Mouse (Mus musculus): Measurements from ENCODE around the gene Cbl. TPM values are rescaled to one million over a fixed set of nuclear protein-coding genes. Genes with fewer than 3 reads are reported as not detected.
A peak's percentile ranks its signal among the peaks of the same experiment; 100 is the strongest.

The Cbl gene
- polyA plus RNA-seq (2012; ENCODE audit: insufficient read depth, insufficient read length, missing spikeins), result 10.8 and 11.6 TPM in 2 replicates

- peak within 1 kb of the TSS; percentile 79 for H3K4me3 ChIP-seq (ENCODE audit: insufficient read depth, low read depth, low read length)
- peaks cover 6% of the 10 kb centered on the region for H3K4me1 ChIP-seq (ENCODE audit: control insufficient read depth, insufficient read depth, insufficient read length, low read length)
- H3K27ac ChIP-seq (replicated peaks; ENCODE audit: low read depth, low read length), result peak within 1 kb of the TSS; percentile 61
Measured at GRCm38 (mm10) chr9:44233802-44234478, at the start of gene Cbl. Gene Cbl, minus strand, starts transcription at chr9:44234049.

DNA sequence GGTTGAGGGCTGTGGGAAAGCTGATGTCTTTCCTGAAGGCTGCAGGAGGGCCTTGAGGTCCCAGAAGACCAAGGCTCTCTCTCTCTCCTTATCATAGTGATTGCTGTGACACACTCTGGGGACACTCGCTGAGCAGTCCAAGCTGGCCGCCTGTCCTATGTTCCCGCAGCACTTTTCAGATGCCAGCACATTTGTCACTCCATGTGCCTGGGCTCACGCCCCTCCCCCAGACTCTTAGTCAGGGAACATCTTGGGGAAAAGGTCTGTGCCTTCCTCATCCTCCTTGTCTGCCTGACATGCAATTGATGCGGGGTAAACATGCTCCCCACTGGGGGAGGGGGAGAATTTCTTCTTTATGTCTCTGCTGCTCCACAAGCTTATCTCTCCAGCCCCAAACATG, 49.3 kb upstream of the Cbl start:
- H3K4me3 ChIP-seq (ENCODE audit: insufficient read depth, low read depth, low read length), result no peak overlapping the region
- no peak overlapping the region for H3K27ac ChIP-seq (replicated peaks; ENCODE audit: low read depth, low read length)
- H3K4me1 ChIP-seq (ENCODE audit: control insufficient read depth, insufficient read depth, insufficient read length, low read length), result peaks cover 4% of the 10 kb centered on the region; the same call in 1 of the 2 replicates

GRCm38 (mm10) chr9:44269973-44270372, 36.1 kb upstream of the Cbl start:
- no peak overlapping the region for H3K4me3 ChIP-seq (ENCODE audit: insufficient read depth, low read depth, low read length)
- peaks cover 8% of the 10 kb centered on the region; the same call in 1 of the 2 replicates for H3K4me1 ChIP-seq (ENCODE audit: control insufficient read depth, insufficient read depth, insufficient read length, low read length)
- H3K27ac ChIP-seq (replicated peaks; ENCODE audit: low read depth, low read length), result no peak overlapping the region

DNA sequence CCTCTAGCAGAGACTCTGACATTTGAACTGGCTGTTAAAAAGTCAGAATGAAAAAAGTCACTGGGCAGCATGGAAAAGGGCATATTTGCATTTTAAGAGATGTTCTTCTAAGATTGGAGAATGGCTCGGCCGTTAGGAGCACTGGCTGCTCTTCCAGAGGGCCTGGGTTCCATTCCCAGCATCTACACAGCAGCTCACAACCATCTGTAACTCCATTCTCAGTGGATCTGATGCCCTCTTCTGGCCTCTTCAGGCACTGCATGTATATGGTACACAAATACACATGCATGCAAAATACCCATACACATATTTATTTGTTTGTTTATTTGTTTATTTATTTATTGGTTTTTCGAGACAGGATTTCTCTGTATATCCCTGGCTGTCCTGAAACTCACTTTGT, 35.2 kb upstream of the Cbl start:
- Histone ChIP-seq H3K27ac (replicated peaks; ENCODE audit: low read depth, low read length) (no peak overlapping the region), H3K4me1 (ENCODE audit: control insufficient read depth, insufficient read depth, insufficient read length, low read length) (peaks cover 8% of the 10 kb centered on the region; the same call in 1 of the 2 replicates), H3K4me3 (ENCODE audit: insufficient read depth, low read depth, low read length) (no peak overlapping the region)

DNA sequence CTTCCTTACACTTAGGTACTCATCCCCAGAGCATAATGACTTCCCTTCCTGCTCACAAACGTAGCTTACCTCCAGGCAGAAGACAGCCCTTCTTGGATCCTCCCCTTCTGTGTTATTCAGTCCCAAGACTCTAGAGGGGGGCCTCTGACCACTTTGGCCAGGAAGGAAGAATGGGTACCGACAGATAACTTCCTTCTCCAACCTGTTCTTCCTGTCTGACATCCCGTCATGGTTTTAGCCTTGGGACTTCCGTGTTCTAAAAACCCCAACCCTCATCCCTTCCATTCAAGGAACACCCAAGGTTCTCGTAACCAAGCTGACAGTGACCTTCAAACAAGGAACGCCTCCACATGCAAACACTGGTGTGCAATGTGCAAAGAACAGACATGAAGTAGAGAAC, 34.6 kb upstream of the Cbl start, which contains the start of gene Nlrx1:
Nlrx1 (minus strand) TSS at position 168 of the 400 bp plus-strand sequence.
- H3K4me1 ChIP-seq (ENCODE audit: control insufficient read depth, insufficient read depth, insufficient read length, low read length), result peaks cover 8% of the 10 kb centered on the region; the same call in 1 of the 2 replicates
- H3K27ac ChIP-seq (replicated peaks; ENCODE audit: low read depth, low read length), result peak within 1 kb of the TSS; percentile 51
- H3K4me3 ChIP-seq (ENCODE audit: insufficient read depth, low read depth, low read length), result peak within 1 kb of the TSS; percentile 83

DNA sequence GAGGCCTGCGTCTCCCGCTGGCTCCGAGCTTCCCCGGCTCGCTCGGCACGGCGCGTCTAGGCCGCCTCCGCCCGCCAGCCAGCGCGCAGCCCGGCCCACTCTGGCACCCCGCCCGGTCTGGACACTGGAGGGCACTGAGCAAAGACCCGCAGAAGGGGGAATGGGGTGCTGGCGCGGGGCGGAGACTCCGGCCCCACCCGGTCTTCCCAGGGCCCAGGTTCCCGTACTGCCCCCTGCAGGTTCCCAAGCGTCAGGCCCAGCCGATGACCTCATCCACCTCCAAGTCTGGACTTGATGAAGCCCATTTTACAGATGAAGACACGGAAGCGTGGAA, 34.1 kb upstream of the Cbl start:
- H3K4me1 ChIP-seq (ENCODE audit: control insufficient read depth, insufficient read depth, insufficient read length, low read length), result peaks cover 8% of the 10 kb centered on the region; the same call in 1 of the 2 replicates
- peak overlapping the region; percentile 83 for H3K4me3 ChIP-seq (ENCODE audit: insufficient read depth, low read depth, low read length)
- H3K27ac ChIP-seq (replicated peaks; ENCODE audit: low read depth, low read length), result peak overlapping the region; percentile 51

DNA sequence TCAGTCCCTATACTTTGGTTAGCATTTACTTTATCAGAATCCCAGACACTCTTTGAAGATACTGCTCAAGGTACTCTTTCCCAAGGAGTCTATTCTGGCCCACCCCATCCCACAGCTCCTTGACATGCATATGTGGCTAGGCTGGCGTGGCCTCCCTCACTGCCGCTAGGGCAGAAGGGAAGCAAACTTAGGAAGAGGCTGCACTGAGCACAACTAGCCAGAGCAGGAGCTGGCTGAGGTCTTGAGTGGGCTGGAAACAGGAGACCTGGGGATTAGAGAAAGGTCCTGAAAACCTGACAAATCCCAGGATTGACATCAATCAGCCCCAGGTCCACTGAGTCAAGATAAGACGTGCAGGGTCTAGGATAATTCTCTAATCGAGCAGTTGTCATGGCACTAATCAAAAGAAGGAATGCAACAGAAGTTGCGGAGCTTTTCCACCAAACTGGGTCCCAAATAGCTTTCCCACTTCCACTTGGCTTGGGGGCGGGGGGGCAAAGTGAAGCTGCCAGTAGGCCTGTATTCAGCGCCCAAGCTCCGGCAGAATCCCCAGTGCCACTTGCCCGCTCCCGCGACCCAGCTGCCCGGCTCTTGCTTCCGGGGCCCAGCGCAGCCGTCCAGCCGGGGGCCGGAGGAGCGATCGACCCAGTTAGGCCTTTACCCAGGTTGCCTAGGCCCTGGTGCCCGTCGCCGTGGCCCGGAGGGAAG, 33.6 kb upstream of the Cbl start:
- Histone ChIP-seq H3K4me1 (ENCODE audit: control insufficient read depth, insufficient read depth, insufficient read length, low read length) (peaks cover 8% of the 10 kb centered on the region; the same call in 1 of the 2 replicates), H3K27ac (replicated peaks; ENCODE audit: low read depth, low read length) (peak overlapping the region; percentile 51), H3K4me3 (ENCODE audit: insufficient read depth, low read depth, low read length) (peak overlapping the region; percentile 83)

DNA sequence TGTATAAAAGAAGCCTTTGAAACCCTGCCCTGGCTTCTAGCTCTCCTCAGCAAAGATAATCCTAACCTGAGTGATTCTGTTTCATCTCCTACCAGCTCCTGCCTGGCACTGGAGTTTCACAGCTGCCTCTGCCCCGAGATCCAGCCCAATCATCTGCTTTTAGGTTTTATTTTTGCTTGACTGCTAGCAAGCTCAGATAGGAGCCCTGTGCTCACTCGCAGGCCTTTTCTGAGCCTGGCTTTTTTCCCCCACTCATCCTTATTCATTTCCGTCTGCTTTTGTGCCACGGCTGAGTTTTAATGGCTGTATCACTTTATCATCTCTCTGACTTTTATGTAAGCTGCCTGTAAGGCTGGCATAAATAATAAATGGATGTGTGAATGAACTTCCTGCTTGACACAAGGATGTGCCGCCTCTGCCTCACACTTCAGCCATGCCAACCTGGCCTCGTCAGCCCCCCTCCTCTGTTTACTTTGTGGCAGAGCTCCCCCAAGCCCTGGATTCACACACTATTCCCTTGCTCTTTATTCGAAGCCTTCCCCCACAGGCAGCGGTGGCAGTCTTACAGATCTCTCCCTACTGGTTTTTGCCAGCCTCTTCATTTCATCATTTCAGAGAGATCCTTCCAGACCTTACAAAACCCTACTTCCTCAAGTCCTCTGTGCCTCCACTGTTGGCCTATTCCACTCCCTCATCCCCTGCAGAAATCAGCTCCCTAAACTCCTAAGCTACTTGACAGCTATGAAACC, 32.8 kb upstream of the Cbl start:
- 0 out of 2 replicates have a peak overlapping the region, but pooled peaks have one; percentile 17 for H3K27ac ChIP-seq (replicated peaks; ENCODE audit: low read depth, low read length)

GRCm38 (mm10) chr9:44261388-44261787, 27.5 kb upstream of the Cbl start:
- Histone ChIP-seq H3K4me1 (ENCODE audit: control insufficient read depth, insufficient read depth, insufficient read length, low read length) (no peaks in the 10 kb centered on the region), H3K27ac (replicated peaks; ENCODE audit: low read depth, low read length) (no peak overlapping the region), H3K4me3 (ENCODE audit: insufficient read depth, low read depth, low read length) (no peak overlapping the region)

More for the DNA sequence above, 32.8 kb upstream of the Cbl start:
- Histone ChIP-seq H3K4me3 (ENCODE audit: insufficient read depth, low read depth, low read length) (peak overlapping the region; percentile 83; the same call in 1 of the 2 replicates), H3K4me1 (ENCODE audit: control insufficient read depth, insufficient read depth, insufficient read length, low read length) (peaks cover 8% of the 10 kb centered on the region; the same call in 1 of the 2 replicates)

DNA sequence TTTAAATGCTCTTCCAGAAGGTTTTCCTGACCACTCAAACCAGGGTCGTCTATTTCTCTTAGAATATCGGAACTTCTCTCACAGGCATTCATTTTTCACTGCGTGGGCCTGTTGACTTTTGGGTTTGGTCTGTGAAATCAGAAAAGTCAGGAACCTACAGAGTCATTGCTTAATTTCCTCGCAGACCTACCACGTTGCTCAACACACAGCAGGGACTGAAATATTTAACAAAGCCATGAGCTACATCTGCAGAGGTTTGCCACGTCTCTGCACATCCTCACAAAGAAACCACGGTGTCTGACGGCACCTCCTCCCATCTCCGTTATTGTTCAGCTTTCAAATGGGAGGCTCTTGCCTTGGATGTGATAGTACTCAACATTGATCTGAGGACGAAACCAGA, 25.2 kb upstream of the Cbl start:
- Histone ChIP-seq H3K27ac (replicated peaks; ENCODE audit: low read depth, low read length) (no peak overlapping the region), H3K4me1 (ENCODE audit: control insufficient read depth, insufficient read depth, insufficient read length, low read length) (no peaks in the 10 kb centered on the region), H3K4me3 (ENCODE audit: insufficient read depth, low read depth, low read length) (no peak overlapping the region)

- H3K4me1 ChIP-seq (ENCODE audit: control insufficient read depth, insufficient read depth, insufficient read length, low read length), result no peaks in the 10 kb centered on the region
- H3K27ac ChIP-seq (replicated peaks; ENCODE audit: low read depth, low read length), result no peak overlapping the region
- no peak overlapping the region for H3K4me3 ChIP-seq (ENCODE audit: insufficient read depth, low read depth, low read length)
Measured at GRCm38 (mm10) chr9:44256213-44256612, 22.4 kb upstream of the Cbl start.

GRCm38 (mm10) chr9:44255136-44255521, 21.3 kb upstream of the Cbl start:
- Histone ChIP-seq H3K27ac (replicated peaks; ENCODE audit: low read depth, low read length) (no peak overlapping the region), H3K4me3 (ENCODE audit: insufficient read depth, low read depth, low read length) (no peak overlapping the region), H3K4me1 (ENCODE audit: control insufficient read depth, insufficient read depth, insufficient read length, low read length) (no peaks in the 10 kb centered on the region)

- Histone ChIP-seq H3K4me1 (ENCODE audit: control insufficient read depth, insufficient read depth, insufficient read length, low read length) (no peaks in the 10 kb centered on the region), H3K27ac (replicated peaks; ENCODE audit: low read depth, low read length) (no peak overlapping the region), H3K4me3 (ENCODE audit: insufficient read depth, low read depth, low read length) (no peak overlapping the region)
Measured at GRCm38 (mm10) chr9:44254508-44255135, 20.8 kb upstream of the Cbl start.

DNA sequence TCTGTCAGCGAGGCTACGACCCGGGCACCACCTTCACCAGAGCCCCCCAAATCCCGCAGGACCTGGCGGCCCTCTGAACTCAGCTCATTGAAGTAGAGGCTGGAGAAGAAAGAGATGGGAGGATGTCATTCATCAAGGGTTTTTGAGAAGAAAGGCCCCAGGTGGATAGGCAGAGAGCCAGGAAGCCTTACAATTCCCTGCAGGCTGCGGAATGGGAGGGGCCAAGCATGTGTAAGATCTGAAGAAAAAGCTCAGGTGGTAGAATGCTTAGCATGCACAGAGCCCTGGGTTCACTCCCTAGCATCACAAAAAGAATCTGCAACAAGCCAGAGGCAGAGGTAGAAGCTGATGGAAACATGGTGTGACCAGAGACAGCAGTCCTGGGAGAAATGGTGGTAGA, 19.6 kb upstream of the Cbl start:
- Histone ChIP-seq H3K27ac (replicated peaks; ENCODE audit: low read depth, low read length) (no peak overlapping the region), H3K4me3 (ENCODE audit: insufficient read depth, low read depth, low read length) (no peak overlapping the region), H3K4me1 (ENCODE audit: control insufficient read depth, insufficient read depth, insufficient read length, low read length) (no peaks in the 10 kb centered on the region)

GRCm38 (mm10) chr9:44251314-44251713, 17.5 kb upstream of the Cbl start, which contains the start of gene Pdzd3:
Gene Pdzd3, minus strand, starts transcription at chr9:44251471.
- Histone ChIP-seq H3K27ac (replicated peaks; ENCODE audit: low read depth, low read length) (no peak within 1 kb of the TSS), H3K4me3 (ENCODE audit: insufficient read depth, low read depth, low read length) (no peak within 1 kb of the TSS), H3K4me1 (ENCODE audit: control insufficient read depth, insufficient read depth, insufficient read length, low read length) (no peaks in the 10 kb centered on the region)
